Mouse (Mus musculus): ENCODE data around the gene Cpn2. TPM values are rescaled to one million over a fixed set of nuclear protein-coding genes. Genes with fewer than 3 reads are reported as not detected.

Gene Cpn2
- polyA plus RNA-seq, 1 experiment from 2014 or later = not detected

GRCm38 (mm10) chr16:30273065-30273464 is 5.8 kb upstream of the Cpn2 start:
- no peak overlapping the region for H3K27ac ChIP-seq (replicated peaks)
- ATAC-seq (ENCODE audit: low FRiP score, low read depth) = no peak
- H3K4me2 ChIP-seq = no peak overlapping the region
- peaks cover 13% of the 10 kb centered on the region; the same call in 1 of the 2 replicates for H3K4me1 ChIP-seq (replicated peaks)
- no peak overlapping the region for H3K9ac ChIP-seq
- no peaks in the 10 kb centered on the region for H3K9me3 ChIP-seq
- H3K36me3 ChIP-seq = no peaks in the 10 kb centered on the region
- H3K4me3 ChIP-seq = no peak overlapping the region
- H3K27me3 ChIP-seq = no peaks in the 10 kb centered on the region
- 91% methylated on average over 8 of the region's 8 CpGs for WGBS

- Histone ChIP-seq H3K4me2 (no peak overlapping the region), H3K4me3 (no peak overlapping the region), H3K9me3 (no peaks in the 10 kb centered on the region), H3K27ac (replicated peaks) (no peak overlapping the region), H3K9ac (no peak overlapping the region), H3K36me3 (no peaks in the 10 kb centered on the region), H3K4me1 (replicated peaks) (peaks cover 13% of the 10 kb centered on the region; the same call in 1 of the 2 replicates), H3K27me3 (no peaks in the 10 kb centered on the region)
- no peak for ATAC-seq (ENCODE audit: low FRiP score, low read depth)
- WGBS = 58% methylated on average over 6 of the region's 6 CpGs
These were observed 4.8 kb upstream of the Cpn2 start for GRCm38 (mm10) chr16:30271941-30272595.

- no peak for ATAC-seq (ENCODE audit: low FRiP score, low read depth)
- 66% methylated on average over 8 of the region's 8 CpGs for WGBS
- H3K4me3 ChIP-seq = no peak overlapping the region
These were observed 4.0 kb upstream of the Cpn2 start for GRCm38 (mm10) chr16:30271223-30271761.

GRCm38 (mm10) chr16:30266561-30266960 is 738 bp downstream of the Cpn2 start:
- no peak overlapping the region for H3K9ac ChIP-seq
- H3K4me2 ChIP-seq = no peak overlapping the region
- H3K9me3 ChIP-seq = no peaks in the 10 kb centered on the region
- H3K27ac ChIP-seq (replicated peaks) = no peak overlapping the region
- H3K4me1 ChIP-seq (replicated peaks) = 0 out of 2 replicates have a peak, but pooled peaks cover 1% of the 10 kb centered on the region
- no peaks in the 10 kb centered on the region; the same call in 1 of the 2 replicates for H3K27me3 ChIP-seq
- WGBS = 81% methylated on average over 5 of the region's 5 CpGs
- H3K36me3 ChIP-seq = no peaks in the 10 kb centered on the region
- no peak for ATAC-seq (ENCODE audit: low FRiP score, low read depth)
- no peak overlapping the region for H3K4me3 ChIP-seq

More at GRCm38 (mm10) chr16:30271223-30271761, 4.0 kb upstream of the Cpn2 start:
- Histone ChIP-seq H3K4me1 (replicated peaks) (peaks cover 13% of the 10 kb centered on the region; the same call in 1 of the 2 replicates), H3K4me2 (no peak overlapping the region), H3K9ac (no peak overlapping the region), H3K27ac (replicated peaks) (no peak overlapping the region), H3K36me3 (no peaks in the 10 kb centered on the region), H3K9me3 (no peaks in the 10 kb centered on the region), H3K27me3 (no peaks in the 10 kb centered on the region)

- Histone ChIP-seq H3K4me3 (no peak overlapping the region), H3K27me3 (no peaks in the 10 kb centered on the region; the same call in 1 of the 2 replicates), H3K9me3 (no peaks in the 10 kb centered on the region), H3K27ac (replicated peaks) (no peak overlapping the region), H3K4me2 (no peak overlapping the region), H3K36me3 (no peaks in the 10 kb centered on the region), H3K9ac (no peak overlapping the region), H3K4me1 (replicated peaks) (no peaks in the 10 kb centered on the region)
- 81% methylated on average over 4 of the region's 4 CpGs for WGBS
- ATAC-seq (ENCODE audit: low FRiP score, low read depth) = no peak
These were observed 1.7 kb downstream of the Cpn2 start for GRCm38 (mm10) chr16:30265611-30266010.

- 56% methylated on average over 4 of the region's 4 CpGs for WGBS
- Histone ChIP-seq H3K9me3 (no peaks in the 10 kb centered on the region), H3K27ac (replicated peaks) (no peak overlapping the region), H3K4me3 (no peak overlapping the region), H3K27me3 (no peaks in the 10 kb centered on the region; the same call in 1 of the 2 replicates), H3K4me2 (no peak overlapping the region), H3K36me3 (no peaks in the 10 kb centered on the region), H3K9ac (no peak overlapping the region), H3K4me1 (replicated peaks) (no peaks in the 10 kb centered on the region)
- no peak; the same call in 1 of the 2 replicates for ATAC-seq (ENCODE audit: low FRiP score, low read depth)
These were observed 4.1 kb downstream of the Cpn2 start for GRCm38 (mm10) chr16:30263156-30263555.

GRCm38 (mm10) chr16:30262664-30263063 is 4.6 kb downstream of the Cpn2 start:
- Histone ChIP-seq H3K9me3 (no peaks in the 10 kb centered on the region), H3K4me2 (no peak overlapping the region), H3K36me3 (no peaks in the 10 kb centered on the region), H3K27ac (replicated peaks) (no peak overlapping the region), H3K9ac (no peak overlapping the region), H3K4me1 (replicated peaks) (no peaks in the 10 kb centered on the region), H3K4me3 (no peak overlapping the region), H3K27me3 (no peaks in the 10 kb centered on the region; the same call in 1 of the 2 replicates)
- WGBS = 2% methylated on average over 2 of the region's 2 CpGs
- ATAC-seq (ENCODE audit: low FRiP score, low read depth) = no peak

- no peak overlapping the region for H3K27ac ChIP-seq (replicated peaks)
- H3K36me3 ChIP-seq = no peaks in the 10 kb centered on the region
- H3K4me1 ChIP-seq (replicated peaks) = no peaks in the 10 kb centered on the region
- no peak overlapping the region for H3K9ac ChIP-seq
- no peaks in the 10 kb centered on the region for H3K9me3 ChIP-seq
- 88% methylated on average over 10 of the region's 10 CpGs for WGBS
- H3K27me3 ChIP-seq = no peaks in the 10 kb centered on the region; the same call in 1 of the 2 replicates
- H3K4me2 ChIP-seq = no peak overlapping the region
- no peak overlapping the region for H3K4me3 ChIP-seq
- ATAC-seq (ENCODE audit: low FRiP score, low read depth) = no peak
These were observed 5.1 kb downstream of the Cpn2 start for GRCm38 (mm10) chr16:30262157-30262556.

GRCm38 (mm10) chr16:30261341-30261740 is 6.0 kb downstream of the Cpn2 start:
- no peak overlapping the region for H3K4me3 ChIP-seq
- no peak overlapping the region for H3K4me2 ChIP-seq
- no peaks in the 10 kb centered on the region for H3K9me3 ChIP-seq
- no peak overlapping the region for H3K9ac ChIP-seq
- H3K27ac ChIP-seq (replicated peaks) = no peak overlapping the region
- H3K36me3 ChIP-seq = no peaks in the 10 kb centered on the region
- H3K4me1 ChIP-seq (replicated peaks) = no peaks in the 10 kb centered on the region
- ATAC-seq (ENCODE audit: low FRiP score, low read depth) = no peak
- no peaks in the 10 kb centered on the region; the same call in 1 of the 2 replicates for H3K27me3 ChIP-seq
- WGBS = 86% methylated on average over 9 of the region's 9 CpGs

GRCm38 (mm10) chr16:30260012-30260635 is 7.2 kb downstream of the Cpn2 start:
- 86% methylated on average over 15 of the region's 15 CpGs for WGBS
- no peaks in the 10 kb centered on the region for H3K36me3 ChIP-seq
- ATAC-seq (ENCODE audit: low FRiP score, low read depth) = no peak

GRCm38 (mm10) chr16:30259444-30259843 is 7.9 kb downstream of the Cpn2 start:
- Histone ChIP-seq H3K4me3 (no peak overlapping the region), H3K36me3 (no peaks in the 10 kb centered on the region), H3K9me3 (no peaks in the 10 kb centered on the region), H3K4me2 (no peak overlapping the region), H3K9ac (no peak overlapping the region), H3K27me3 (no peaks in the 10 kb centered on the region; the same call in none of the 2 replicates), H3K4me1 (replicated peaks) (no peaks in the 10 kb centered on the region), H3K27ac (replicated peaks) (no peak overlapping the region)
- no peak for ATAC-seq (ENCODE audit: low FRiP score, low read depth)
- 89% methylated on average over 10 of the region's 10 CpGs for WGBS

More at GRCm38 (mm10) chr16:30260012-30260635, 7.2 kb downstream of the Cpn2 start:
- no peaks in the 10 kb centered on the region for H3K4me1 ChIP-seq (replicated peaks)
- no peaks in the 10 kb centered on the region for H3K9me3 ChIP-seq
- H3K4me2 ChIP-seq = no peak overlapping the region
- H3K4me3 ChIP-seq = no peak overlapping the region
- no peak overlapping the region for H3K27ac ChIP-seq (replicated peaks)
- H3K27me3 ChIP-seq = no peaks in the 10 kb centered on the region; the same call in none of the 2 replicates
- H3K9ac ChIP-seq = no peak overlapping the region

- Histone ChIP-seq H3K4me1 (replicated peaks) (no peaks in the 10 kb centered on the region), H3K4me2 (no peak overlapping the region), H3K9me3 (no peaks in the 10 kb centered on the region), H3K36me3 (no peaks in the 10 kb centered on the region), H3K9ac (no peak overlapping the region), H3K27me3 (peaks cover under 1% of the 10 kb centered on the region; the same call in 1 of the 2 replicates), H3K4me3 (no peak overlapping the region), H3K27ac (replicated peaks) (no peak overlapping the region)
- 91% methylated on average over 7 of the region's 7 CpGs for WGBS
- ATAC-seq (ENCODE audit: low FRiP score, low read depth) = no peak
These were observed 8.9 kb downstream of the Cpn2 start for GRCm38 (mm10) chr16:30258441-30258840.
